Mouse (Mus musculus) embryonic facial prominence, embryonic 11.5 days (tissue): ENCODE data around the gene Hpse. TPM values are rescaled to one million over a fixed set of nuclear protein-coding genes. Genes with fewer than 3 reads are reported as not detected.
A peak's percentile ranks its signal among the peaks of the same experiment; 100 is the strongest.

ENCODE experiments used
- ATAC-seq: fragments of 200-750 bp; cut with Nextera tagmentation; replicated peaks from 2 replicates; pipeline ENCODE4 v1.8.0; 2017; ENCODE audit warnings: low read depth; ENCODE audit not compliant: insufficient number of reproducible peaks, low FRiP score, low TSS enrichment
- DNase-seq: peaks from one replicate; pipeline ENCODE4 v3.0.0-alpha.2; 2015; ENCODE audit warnings: low spot score
- H3K27ac ChIP-seq: fragments of 300-500 bp; sonication (generic); replicated peaks from 2 replicates; pipeline ENCODE4 v1.5.1; 2014; ENCODE audit warnings: mild to moderate bottlenecking, low read depth, low read length, control low read depth
- H3K27me3 ChIP-seq: fragments of 300-500 bp; sonication (generic); 2 replicates; pipeline ENCODE4 v1.6.1; 2014; ENCODE audit warnings: mild to moderate bottlenecking, low read length, moderate library complexity, mixed read lengths; ENCODE audit not compliant: control insufficient read depth, insufficient read depth
- H3K36me3 ChIP-seq: fragments of 300-500 bp; sonication (generic); replicated peaks from 2 replicates; pipeline ENCODE4 v1.6.1; 2014; ENCODE audit warnings: low read depth, mild to moderate bottlenecking, low read length, moderate library complexity, mixed read lengths; ENCODE audit not compliant: control insufficient read depth, insufficient read depth
- H3K4me1 ChIP-seq: fragments of 300-500 bp; sonication (generic); 2 replicates; pipeline ENCODE4 v1.6.1; 2014; ENCODE audit warnings: low read length, mixed read lengths; ENCODE audit not compliant: control insufficient read depth, insufficient read depth
- H3K4me2 ChIP-seq: fragments of 300-500 bp; sonication (generic); 2 replicates; pipeline ENCODE4 v1.6.1; 2014; ENCODE audit warnings: low read depth, mild to moderate bottlenecking, control low read depth, low read length, moderate library complexity
- H3K4me3 ChIP-seq: fragments of 300-500 bp; sonication (generic); 2 replicates; pipeline ENCODE4 v1.5.1; 2014; ENCODE audit warnings: low read depth, low read length, control low read depth
- H3K9ac ChIP-seq: fragments of 300-500 bp; sonication (generic); replicated peaks from 2 replicates; pipeline ENCODE4 v1.6.1; 2014; ENCODE audit warnings: mild to moderate bottlenecking, control low read depth, low read length
- H3K9me3 ChIP-seq: fragments of 300-500 bp; sonication (generic); replicated peaks from 2 replicates; pipeline ENCODE4 v1.6.1; 2016; ENCODE audit warnings: mild to moderate bottlenecking, low read length, inconsistent platforms, mixed read lengths; ENCODE audit not compliant: control insufficient read depth
- WGBS: fragments of 180-500 bp; shearing (Covaris S2); extraction: QIAGEN DNeasy Blood & Tissue Kit; methylation state at CpG from one replicate; pipeline ENCODE4 v1.1.7; 2014; 5-methylcytosine and 5-hydroxymethylcytosine counted together
- polyA plus RNA-seq: library from polyadenylated mRNA; unstranded; fragments of >200 nt; fragmentation: Nextera tagmentation; extraction: Ambion mirVana; gene quantifications from 2 replicates; pipeline ENCODE4 v1.2.1, GENCODE M21; 2014

The Hpse gene
- polyA plus RNA-seq, 1 experiment from 2014 or later = 1.1 TPM

GRCm38 (mm10) chr5:100663854-100664253, 55.7 kb downstream of the Hpse start:
- ATAC-seq (no peak), DNase-seq (peak; percentile 35)
- no peak overlapping the region for H3K4me2 ChIP-seq
- H3K9ac ChIP-seq = no peak overlapping the region
- no peaks in the 10 kb centered on the region for H3K4me1 ChIP-seq
- H3K4me3 ChIP-seq = no peak overlapping the region
- WGBS = 54% methylated on average over 5 of the region's 5 CpGs
- H3K36me3 ChIP-seq = peaks cover 3% of the 10 kb centered on the region; the same call in 1 of the 2 replicates
- no peaks in the 10 kb centered on the region for H3K9me3 ChIP-seq
- H3K27ac ChIP-seq = no peak overlapping the region
- H3K27me3 ChIP-seq = no peaks in the 10 kb centered on the region

- no peak for ATAC-seq
- Histone ChIP-seq H3K4me3 (no peak overlapping the region), H3K36me3 (peaks cover 3% of the 10 kb centered on the region; the same call in 1 of the 2 replicates), H3K9me3 (no peaks in the 10 kb centered on the region), H3K27me3 (no peaks in the 10 kb centered on the region), H3K27ac (no peak overlapping the region), H3K4me2 (no peak overlapping the region), H3K4me1 (no peaks in the 10 kb centered on the region), H3K9ac (no peak overlapping the region)
- DNase-seq = no peak
- WGBS = 92% methylated on average over 6 of the region's 6 CpGs
Measured at GRCm38 (mm10) chr5:100663011-100663410, 56.5 kb downstream of the Hpse start.

DNA sequence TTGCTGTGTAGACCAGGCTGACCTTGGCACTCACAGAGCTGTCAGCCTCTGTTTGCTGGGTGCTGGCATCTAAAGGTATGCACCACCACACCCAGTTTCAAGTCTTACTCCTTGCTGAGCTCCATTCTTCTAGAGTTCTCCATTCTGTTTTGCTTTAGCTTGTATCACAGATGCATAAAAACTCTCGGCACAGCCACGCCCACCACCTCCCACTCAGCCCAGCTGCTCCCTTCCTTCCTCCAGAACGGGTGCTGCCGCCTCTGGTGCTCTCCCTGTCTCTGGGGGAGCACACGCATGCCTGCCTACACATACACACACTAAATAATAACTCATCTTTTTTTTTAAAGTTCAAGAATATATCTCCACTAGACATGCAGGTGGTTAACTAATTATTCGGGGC, 61.1 kb downstream of the Hpse start:
- WGBS = 90% methylated on average over 6 of the region's 6 CpGs
- no peak overlapping the region for H3K4me2 ChIP-seq
- DNase-seq (no peak), ATAC-seq (no peak)
- peaks cover 8% of the 10 kb centered on the region for H3K36me3 ChIP-seq
- no peak overlapping the region for H3K9ac ChIP-seq
- no peaks in the 10 kb centered on the region for H3K27me3 ChIP-seq
- no peaks in the 10 kb centered on the region for H3K4me1 ChIP-seq
- no peaks in the 10 kb centered on the region for H3K9me3 ChIP-seq
- no peak overlapping the region for H3K4me3 ChIP-seq
- no peak overlapping the region for H3K27ac ChIP-seq

DNA sequence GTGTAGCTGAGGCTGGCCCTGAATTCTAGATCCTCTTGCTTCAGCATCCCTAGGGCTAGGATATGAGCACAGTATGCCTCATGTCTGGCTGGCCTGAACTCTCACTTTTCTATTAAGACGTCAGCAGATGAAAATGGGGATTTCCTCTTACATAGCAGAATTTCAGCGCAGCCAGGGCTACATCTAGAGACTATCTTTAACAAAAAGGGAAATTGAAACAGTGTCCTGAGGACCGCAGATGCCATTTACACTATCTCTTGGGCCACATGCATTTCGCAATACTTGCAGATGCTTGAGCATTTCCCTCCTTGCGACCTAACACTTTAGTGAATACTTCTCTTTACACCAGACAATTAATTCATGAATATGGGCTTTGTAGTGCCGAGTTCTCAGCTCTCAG, 63.2 kb downstream of the Hpse start:
- Histone ChIP-seq H3K9ac (no peak overlapping the region), H3K36me3 (peaks cover 8% of the 10 kb centered on the region), H3K4me2 (no peak overlapping the region), H3K4me3 (no peak overlapping the region), H3K27me3 (no peaks in the 10 kb centered on the region), H3K4me1 (no peaks in the 10 kb centered on the region), H3K27ac (no peak overlapping the region), H3K9me3 (no peaks in the 10 kb centered on the region)
- no peak for DNase-seq
- no peak for ATAC-seq
- WGBS = 87% methylated on average over 6 of the region's 6 CpGs

GRCm38 (mm10) chr5:100652327-100652726, 67.2 kb downstream of the Hpse start:
- Histone ChIP-seq H3K9ac (no peak overlapping the region), H3K4me1 (no peaks in the 10 kb centered on the region), H3K36me3 (peaks cover 8% of the 10 kb centered on the region), H3K9me3 (no peaks in the 10 kb centered on the region), H3K4me2 (no peak overlapping the region), H3K27me3 (no peaks in the 10 kb centered on the region), H3K4me3 (no peak overlapping the region), H3K27ac (no peak overlapping the region)
- ATAC-seq (no peak), DNase-seq (no peak)
- 89% methylated on average over 9 of the region's 9 CpGs for WGBS

DNA sequence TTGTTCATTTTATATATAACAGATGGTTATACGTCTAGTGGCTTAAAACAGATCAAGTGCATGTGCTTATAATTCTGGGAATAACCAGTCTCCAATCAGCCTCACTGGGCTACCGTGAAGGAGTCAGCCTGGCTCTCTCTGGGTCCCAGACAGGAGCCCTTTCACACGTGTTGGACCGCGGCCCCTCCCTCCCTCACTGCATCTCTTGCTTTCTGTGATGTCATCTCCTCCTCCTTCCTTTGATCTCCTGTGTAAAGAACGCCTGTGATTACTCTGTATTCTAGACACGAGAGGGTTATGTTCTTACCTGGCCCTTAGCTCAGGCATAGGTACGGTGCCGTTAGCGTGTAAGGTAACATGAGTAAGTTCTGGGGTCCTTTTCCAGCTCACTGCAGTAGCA, 68.0 kb downstream of the Hpse start:
- no peak for ATAC-seq
- Histone ChIP-seq H3K27ac (no peak overlapping the region), H3K9me3 (no peaks in the 10 kb centered on the region), H3K4me3 (no peak overlapping the region), H3K4me2 (no peak overlapping the region), H3K27me3 (no peaks in the 10 kb centered on the region), H3K36me3 (peaks cover 5% of the 10 kb centered on the region), H3K9ac (no peak overlapping the region), H3K4me1 (no peaks in the 10 kb centered on the region)
- whole genome bisulfite sequencing = 82% methylated on average over 10 of the region's 10 CpGs
- no peak for DNase-seq

DNA sequence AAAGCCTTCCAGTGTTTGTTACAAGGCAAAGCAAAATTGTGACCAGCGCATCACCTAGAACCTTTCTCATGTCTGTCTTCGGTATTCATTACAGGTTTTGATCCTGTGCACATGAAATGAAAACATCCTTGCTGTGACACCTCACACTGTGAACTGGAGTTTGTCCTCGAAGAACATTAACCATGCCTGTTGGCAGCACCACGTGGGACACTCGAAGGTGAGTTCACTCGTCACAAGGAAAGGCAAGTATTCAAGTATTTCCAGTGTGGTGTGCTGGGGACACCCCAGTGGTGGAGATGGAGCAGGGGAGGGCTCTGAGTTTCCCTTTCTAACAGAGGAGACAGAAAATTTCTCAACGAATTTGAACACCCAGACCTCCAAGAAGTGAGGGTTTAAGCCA, 68.5 kb downstream of the Hpse start:
- ATAC-seq = no peak
- Histone ChIP-seq H3K27ac (no peak overlapping the region), H3K36me3 (peaks cover 4% of the 10 kb centered on the region), H3K9me3 (no peaks in the 10 kb centered on the region), H3K9ac (no peak overlapping the region), H3K4me3 (no peak overlapping the region), H3K4me2 (no peak overlapping the region), H3K4me1 (no peaks in the 10 kb centered on the region), H3K27me3 (no peaks in the 10 kb centered on the region)
- 87% methylated on average over 7 of the region's 7 CpGs for WGBS
- DNase-seq = no peak

DNA sequence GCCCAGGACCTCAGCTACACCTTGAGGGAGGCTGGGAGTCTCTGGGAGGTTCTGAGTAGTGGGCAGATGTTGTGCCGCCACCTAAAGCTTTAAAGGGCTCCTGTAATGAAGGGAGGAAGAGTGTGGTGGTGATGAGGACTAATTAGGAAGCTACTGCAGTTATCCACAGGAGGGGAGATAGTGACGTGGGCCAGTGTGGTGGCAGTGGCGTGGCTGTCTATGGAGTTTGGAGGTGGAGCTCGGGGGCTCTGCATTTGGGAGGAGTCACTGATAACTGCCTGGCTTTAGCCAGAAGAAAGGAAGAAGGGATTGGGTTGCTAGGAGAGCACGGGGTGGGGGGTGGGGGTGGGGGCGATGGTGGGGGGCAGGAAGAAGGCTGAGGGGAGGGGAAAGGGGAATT, 71.0 kb downstream of the Hpse start:
- no peaks in the 10 kb centered on the region for H3K9me3 ChIP-seq
- no peak overlapping the region for H3K4me3 ChIP-seq
- H3K9ac ChIP-seq = no peak overlapping the region
- no peaks in the 10 kb centered on the region for H3K36me3 ChIP-seq
- no peak overlapping the region for H3K27ac ChIP-seq
- no peak for DNase-seq
- no peak overlapping the region for H3K4me2 ChIP-seq
- ATAC-seq = no peak
- no peaks in the 10 kb centered on the region for H3K27me3 ChIP-seq
- no peaks in the 10 kb centered on the region for H3K4me1 ChIP-seq
- WGBS = 39% methylated on average over 6 of the region's 6 CpGs
